Mouse (Mus musculus) thymus, postnatal 10 days (tissue): ENCODE data around the gene Gm3336.

Source experiments
- DNase-seq, 2 experiments: peaks; one replicate each; pipeline ENCODE4 v3.0.0; 2021; ENCODE audit warnings: low spot score in 2 of 2

Gm3336 gene

GRCm38 (mm10) chr8:70763354-70763753, 45.0 kb downstream of the Gm3336 start:
- DNase-seq = peak; percentile 61 to 81

GRCm38 (mm10) chr8:70764026-70764425, 45.7 kb downstream of the Gm3336 start:
- no peak for DNase-seq

GRCm38 (mm10) chr8:70764676-70765075, 46.3 kb downstream of the Gm3336 start:
- DNase-seq = no peak

GRCm38 (mm10) chr8:70765329-70765728, 47.0 kb downstream of the Gm3336 start:
- DNase-seq = no peak

- DNase-seq = peak; percentile 64 to 67
Measured at GRCm38 (mm10) chr8:70765838-70766570, 47.7 kb downstream of the Gm3336 start.

GRCm38 (mm10) chr8:70766571-70767440, 48.5 kb downstream of the Gm3336 start:
- DNase-seq = no peak

GRCm38 (mm10) chr8:70767503-70767902, 49.2 kb downstream of the Gm3336 start:
- no peak for DNase-seq

- no peak for DNase-seq
Measured at GRCm38 (mm10) chr8:70768231-70768776, 50.0 kb downstream of the Gm3336 start.

GRCm38 (mm10) chr8:70768956-70769355, 50.6 kb downstream of the Gm3336 start:
- DNase-seq = no peak

GRCm38 (mm10) chr8:70769359-70769758, 51.0 kb downstream of the Gm3336 start:
- DNase-seq = peak; percentile 95 to 100

- DNase-seq = no peak
Measured at GRCm38 (mm10) chr8:70769858-70770257, 51.5 kb downstream of the Gm3336 start.

- DNase-seq = no peak
Measured at GRCm38 (mm10) chr8:70770748-70771147, 52.4 kb downstream of the Gm3336 start.

GRCm38 (mm10) chr8:70771217-70771616, 52.9 kb downstream of the Gm3336 start:
- no peak for DNase-seq

GRCm38 (mm10) chr8:70772075-70772474, 53.7 kb downstream of the Gm3336 start:
- no peak for DNase-seq
